Mouse (Mus musculus): ENCODE results near the gene Cxcl14.

Cxcl14 gene

GRCm38 (mm10) chr13:56295943-56296658 lies at the start of gene Cxcl14:
TSS of gene Cxcl14 (minus strand) at chr13:56296551.
- no peak for DNase-seq (ENCODE audit: low spot score in 2 of 2)

GRCm38 (mm10) chr13:56344355-56344754 lies 48.0 kb upstream of the Cxcl14 start:
- DNase-seq (ENCODE audit: low spot score in 2 of 2) = no peak

GRCm38 (mm10) chr13:56342491-56342890 lies 46.1 kb upstream of the Cxcl14 start:
- DNase-seq (ENCODE audit: low spot score in 2 of 2) = no peak

GRCm38 (mm10) chr13:56340513-56340912 lies 44.2 kb upstream of the Cxcl14 start:
- no peak for DNase-seq (ENCODE audit: low spot score in 2 of 2)

- no peak for DNase-seq (ENCODE audit: low spot score in 2 of 2)
These were observed 43.5 kb upstream of the Cxcl14 start for GRCm38 (mm10) chr13:56339816-56340215.

GRCm38 (mm10) chr13:56336982-56337381 lies 40.6 kb upstream of the Cxcl14 start:
- no peak for DNase-seq (ENCODE audit: low spot score in 2 of 2)

- DNase-seq (ENCODE audit: low spot score in 2 of 2) = no peak
These were observed 38.7 kb upstream of the Cxcl14 start for GRCm38 (mm10) chr13:56334802-56335690.

GRCm38 (mm10) chr13:56334236-56334635 lies 37.9 kb upstream of the Cxcl14 start:
- DNase-seq (ENCODE audit: low spot score in 2 of 2) = no peak

- no peak for DNase-seq (ENCODE audit: low spot score in 2 of 2)
These were observed 36.0 kb upstream of the Cxcl14 start for GRCm38 (mm10) chr13:56332356-56332755.

- DNase-seq (ENCODE audit: low spot score in 2 of 2) = no peak
These were observed 34.5 kb upstream of the Cxcl14 start for GRCm38 (mm10) chr13:56330603-56331455.

GRCm38 (mm10) chr13:56329769-56330168 lies 33.4 kb upstream of the Cxcl14 start:
- DNase-seq (ENCODE audit: low spot score in 2 of 2) = no peak

- no peak for DNase-seq (ENCODE audit: low spot score in 2 of 2)
These were observed 32.8 kb upstream of the Cxcl14 start for GRCm38 (mm10) chr13:56329165-56329564.

GRCm38 (mm10) chr13:56327779-56328178 lies 31.4 kb upstream of the Cxcl14 start:
- no peak for DNase-seq (ENCODE audit: low spot score in 2 of 2)

GRCm38 (mm10) chr13:56321635-56322034 lies 25.3 kb upstream of the Cxcl14 start:
- no peak for DNase-seq (ENCODE audit: low spot score in 2 of 2)

GRCm38 (mm10) chr13:56316930-56317329 lies 20.6 kb upstream of the Cxcl14 start:
- DNase-seq (ENCODE audit: low spot score in 2 of 2) = no peak

GRCm38 (mm10) chr13:56315201-56315600 lies 18.9 kb upstream of the Cxcl14 start:
- DNase-seq (ENCODE audit: low spot score in 2 of 2) = no peak

- no peak for DNase-seq (ENCODE audit: low spot score in 2 of 2)
These were observed 8.7 kb upstream of the Cxcl14 start for GRCm38 (mm10) chr13:56305058-56305457.

- no peak for DNase-seq (ENCODE audit: low spot score in 2 of 2)
These were observed 8.1 kb upstream of the Cxcl14 start for GRCm38 (mm10) chr13:56304453-56304852.

GRCm38 (mm10) chr13:56299336-56299735 lies 3.0 kb upstream of the Cxcl14 start:
- DNase-seq (ENCODE audit: low spot score in 2 of 2) = no peak

GRCm38 (mm10) chr13:56296659-56297020 lies 289 bp upstream of the Cxcl14 start:
- no peak for DNase-seq (ENCODE audit: low spot score in 2 of 2)

GRCm38 (mm10) chr13:56295586-56295942 lies 787 bp downstream of the Cxcl14 start:
- no peak for DNase-seq (ENCODE audit: low spot score in 2 of 2)

GRCm38 (mm10) chr13:56294908-56295307 lies 1.4 kb downstream of the Cxcl14 start:
- no peak for DNase-seq (ENCODE audit: low spot score in 2 of 2)

Data from spleen, postnatal 4 days (tissue).